Mouse (Mus musculus) stomach, embryonic 14.5 days (tissue): Measurements from ENCODE around the gene Prkcd. TPM values are rescaled to one million over a fixed set of nuclear protein-coding genes. Genes with fewer than 3 reads are reported as not detected.

Experiments used
- ATAC-seq: fragments of 200-750 bp; cut with Nextera tagmentation; 2 replicates; pipeline ENCODE4 v1.8.0; 2017; ENCODE audit warnings: low read depth, moderate TSS enrichment; ENCODE audit not compliant: insufficient number of reproducible peaks, insufficient read depth, low FRiP score
- H3K27ac ChIP-seq: fragments of 300-500 bp; sonication (generic); 2 replicates; pipeline ENCODE4 v1.5.1; 2014; ENCODE audit warnings: mild to moderate bottlenecking, low read length, moderate library complexity, mixed read lengths
- H3K27me3 ChIP-seq: fragments of 300-500 bp; sonication (generic); 2 replicates; pipeline ENCODE4 v1.6.1; 2014; ENCODE audit warnings: low read length, control low read depth, mixed read lengths; ENCODE audit not compliant: control insufficient read depth, insufficient read depth
- H3K36me3 ChIP-seq: fragments of 300-500 bp; sonication (generic); 2 replicates; pipeline ENCODE4 v1.6.1; 2014; ENCODE audit warnings: mild to moderate bottlenecking, control low read depth, low read length, moderate library complexity, mixed read lengths; ENCODE audit not compliant: control insufficient read depth, insufficient read depth
- H3K4me1 ChIP-seq: fragments of 300-500 bp; sonication (generic); 2 replicates; pipeline ENCODE4 v1.6.1; 2014; ENCODE audit warnings: low read length, control low read depth, mixed read lengths; ENCODE audit not compliant: control insufficient read depth, insufficient read depth
- H3K4me2 ChIP-seq: fragments of 300-500 bp; sonication (generic); replicated peaks from 2 replicates; pipeline ENCODE4 v1.6.1; 2014; ENCODE audit warnings: low read depth, low read length, control low read depth
- H3K4me3 ChIP-seq: fragments of 300-500 bp; sonication (generic); 2 replicates; pipeline ENCODE4 v1.5.1; 2014; ENCODE audit warnings: low read depth, low read length, control low read depth
- H3K9ac ChIP-seq: fragments of 300-500 bp; sonication (generic); replicated peaks from 2 replicates; pipeline ENCODE4 v1.6.1; 2014; ENCODE audit warnings: low read depth, mild to moderate bottlenecking, control low read depth, low read length, moderate library complexity, mixed read lengths
- H3K9me3 ChIP-seq: fragments of 300-500 bp; sonication (generic); 2 replicates; pipeline ENCODE4 v1.6.1; 2016; ENCODE audit warnings: low read depth, low read length, control low read depth; ENCODE audit not compliant: control insufficient read depth
- WGBS: fragments of 180-500 bp; shearing (Covaris S2); extraction: QIAGEN DNeasy Blood & Tissue Kit; methylation state at CpG from one replicate; pipeline ENCODE4 v1.1.7; 2014; 5-methylcytosine and 5-hydroxymethylcytosine counted together
- polyA plus RNA-seq: library from polyadenylated mRNA; unstranded; fragments of >200 nt; fragmentation: Nextera tagmentation; extraction: Ambion mirVana; gene quantifications from 2 replicates; pipeline ENCODE4 v1.2.1, GENCODE M21; 2014

Prkcd gene
- polyA plus RNA-seq, 1 experiment from 2014 or later, result 45.3 TPM

DNA sequence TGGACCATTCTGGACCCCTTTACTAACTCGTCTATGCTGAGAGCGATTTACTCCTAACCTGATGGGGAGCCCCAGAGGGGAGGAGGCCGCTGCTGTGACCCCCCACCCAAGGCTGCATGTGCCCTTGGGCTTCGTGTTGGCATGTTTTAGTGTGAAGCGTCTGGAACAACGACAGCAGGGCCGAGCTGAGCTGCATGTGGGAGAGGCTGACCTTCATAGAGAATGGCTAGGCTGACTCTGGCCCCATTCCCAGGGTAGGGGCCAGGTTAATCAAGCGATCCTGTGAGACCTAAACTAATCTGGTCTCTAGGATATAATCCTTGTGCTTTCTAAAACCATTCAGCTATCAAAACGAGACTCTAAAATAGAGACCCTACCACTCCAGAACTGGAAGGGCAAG, 68.3 kb downstream of the Prkcd start:
- WGBS, result 72% methylated on average over 9 of the region's 9 CpGs
- no peak for ATAC-seq
- H3K27me3 ChIP-seq, result no peaks in the 10 kb centered on the region
- no peaks in the 10 kb centered on the region for H3K9me3 ChIP-seq
- peaks cover 42% of the 10 kb centered on the region for H3K36me3 ChIP-seq
- H3K4me3 ChIP-seq, result no peak overlapping the region
- H3K9ac ChIP-seq, result no peak overlapping the region
- no peak overlapping the region for H3K4me2 ChIP-seq
- H3K4me1 ChIP-seq, result peaks cover 7% of the 10 kb centered on the region; the same call in 1 of the 2 replicates
- H3K27ac ChIP-seq, result peak overlapping the region; percentile 44; the same call in 1 of the 2 replicates

DNA sequence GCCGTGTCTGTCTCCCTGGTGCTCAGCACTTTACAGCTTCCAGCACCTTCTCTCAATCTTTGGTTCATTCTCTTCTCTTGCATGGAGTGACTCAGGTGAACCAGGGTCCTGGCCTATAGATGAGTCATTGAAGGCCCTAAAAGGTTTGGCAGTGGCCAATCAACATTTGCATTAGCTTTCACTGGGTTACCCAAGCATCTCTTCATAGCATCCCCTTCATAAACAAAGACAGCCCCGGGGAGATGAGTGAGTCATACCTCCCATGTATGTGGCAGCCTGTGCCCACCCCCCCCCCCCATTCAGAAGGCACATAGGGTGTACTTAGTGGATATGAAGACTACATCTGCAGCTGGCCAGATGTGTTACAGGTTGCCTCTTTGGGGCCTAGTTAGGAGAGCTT, 69.4 kb downstream of the Prkcd start:
- 87% methylated on average over 2 of the region's 2 CpGs for WGBS
- Histone ChIP-seq H3K4me2 (no peak overlapping the region), H3K4me1 (peaks cover 8% of the 10 kb centered on the region), H3K9ac (no peak overlapping the region), H3K36me3 (peaks cover 39% of the 10 kb centered on the region), H3K27ac (no peak overlapping the region), H3K4me3 (no peak overlapping the region), H3K9me3 (no peaks in the 10 kb centered on the region), H3K27me3 (no peaks in the 10 kb centered on the region)
- no peak for ATAC-seq

DNA sequence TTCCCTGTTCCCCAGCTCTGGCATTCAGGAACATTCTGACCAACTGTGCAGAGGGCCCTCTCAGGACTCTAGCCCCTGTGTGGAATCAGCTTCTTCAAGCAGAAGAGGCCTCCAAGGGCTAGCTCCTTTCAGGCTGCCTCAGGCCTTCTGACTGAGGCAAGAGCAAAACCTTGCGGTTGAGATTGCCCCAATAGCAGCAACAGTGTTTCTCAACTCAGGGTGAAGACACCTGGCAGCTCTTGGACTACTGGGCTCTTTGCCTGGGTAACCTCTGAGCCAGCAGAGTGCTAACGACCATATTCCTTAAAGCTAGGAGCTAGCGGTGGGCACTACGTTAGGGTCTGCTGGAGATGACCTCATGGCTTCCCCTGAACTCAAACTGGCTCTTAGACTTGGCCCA, 72.8 kb downstream of the Prkcd start:
- Histone ChIP-seq H3K9ac (no peak overlapping the region), H3K4me1 (peaks cover 25% of the 10 kb centered on the region), H3K36me3 (peaks cover 5% of the 10 kb centered on the region; the same call in 1 of the 2 replicates), H3K4me3 (no peak overlapping the region), H3K4me2 (no peak overlapping the region), H3K27me3 (no peaks in the 10 kb centered on the region), H3K9me3 (no peaks in the 10 kb centered on the region), H3K27ac (no peak overlapping the region)
- ATAC-seq, result no peak
- 82% methylated on average over 4 of the region's 4 CpGs for WGBS

DNA sequence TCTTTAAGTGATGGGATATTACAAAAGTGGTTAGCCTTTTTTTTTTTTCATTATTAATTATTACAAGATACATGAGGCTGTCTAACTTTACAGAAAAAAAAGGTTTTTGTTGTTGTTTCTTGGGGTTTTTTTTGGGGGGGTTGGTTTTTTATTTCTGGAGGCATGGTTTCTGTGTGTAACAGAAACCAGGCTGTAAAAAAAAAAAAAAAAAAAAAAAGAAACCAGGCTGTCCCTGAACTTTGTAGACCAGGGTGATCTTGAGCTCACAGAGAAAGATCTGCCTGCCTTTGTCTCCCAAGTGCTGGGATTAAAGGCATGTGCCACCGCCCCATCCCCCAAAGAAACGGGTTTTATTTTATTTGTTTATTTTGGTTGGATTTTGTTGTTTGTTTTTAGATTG, 74.0 kb downstream of the Prkcd start:
- Histone ChIP-seq H3K36me3 (no peaks in the 10 kb centered on the region; the same call in 1 of the 2 replicates), H3K9ac (no peak overlapping the region), H3K4me2 (0 out of 2 replicates have a peak overlapping the region, but pooled peaks have one; percentile 83), H3K27me3 (no peaks in the 10 kb centered on the region), H3K9me3 (no peaks in the 10 kb centered on the region), H3K4me3 (no peak overlapping the region), H3K27ac (no peak overlapping the region), H3K4me1 (peaks cover 22% of the 10 kb centered on the region)
- no peak for ATAC-seq
- whole genome bisulfite sequencing, result 86% methylated on average over 2 of the region's 2 CpGs

DNA sequence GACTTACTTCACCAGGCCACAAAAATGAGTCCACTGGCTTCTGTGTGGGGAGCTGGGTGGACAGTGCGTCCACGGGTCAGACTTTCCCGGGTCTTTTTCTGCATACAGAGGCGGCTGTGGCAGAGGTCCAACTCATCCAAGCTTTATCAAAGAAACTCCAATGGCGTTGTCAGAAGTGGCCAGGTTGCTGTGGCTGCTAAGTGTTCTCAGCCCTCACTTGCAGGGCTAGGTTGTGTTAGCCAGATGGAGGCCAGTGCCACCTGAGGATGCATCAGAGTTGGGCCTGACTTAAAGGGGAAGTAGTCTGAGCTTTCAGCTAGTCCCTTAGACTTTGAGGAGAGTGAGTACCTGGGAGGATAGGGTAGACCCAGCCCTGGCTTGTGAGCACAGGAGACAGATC, 74.5 kb downstream of the Prkcd start:
- 69% methylated on average over 5 of the region's 5 CpGs for WGBS
- H3K4me1 ChIP-seq, result peaks cover 22% of the 10 kb centered on the region
- no peaks in the 10 kb centered on the region for H3K27me3 ChIP-seq
- peak overlapping the region; percentile 87; the same call in 1 of the 2 replicates for H3K4me3 ChIP-seq
- H3K9me3 ChIP-seq, result no peaks in the 10 kb centered on the region
- no peaks in the 10 kb centered on the region; the same call in 1 of the 2 replicates for H3K36me3 ChIP-seq
- no peak overlapping the region for H3K27ac ChIP-seq
- no peak for ATAC-seq
- peak overlapping the region; percentile 83 for H3K4me2 ChIP-seq
- H3K9ac ChIP-seq, result no peak overlapping the region

DNA sequence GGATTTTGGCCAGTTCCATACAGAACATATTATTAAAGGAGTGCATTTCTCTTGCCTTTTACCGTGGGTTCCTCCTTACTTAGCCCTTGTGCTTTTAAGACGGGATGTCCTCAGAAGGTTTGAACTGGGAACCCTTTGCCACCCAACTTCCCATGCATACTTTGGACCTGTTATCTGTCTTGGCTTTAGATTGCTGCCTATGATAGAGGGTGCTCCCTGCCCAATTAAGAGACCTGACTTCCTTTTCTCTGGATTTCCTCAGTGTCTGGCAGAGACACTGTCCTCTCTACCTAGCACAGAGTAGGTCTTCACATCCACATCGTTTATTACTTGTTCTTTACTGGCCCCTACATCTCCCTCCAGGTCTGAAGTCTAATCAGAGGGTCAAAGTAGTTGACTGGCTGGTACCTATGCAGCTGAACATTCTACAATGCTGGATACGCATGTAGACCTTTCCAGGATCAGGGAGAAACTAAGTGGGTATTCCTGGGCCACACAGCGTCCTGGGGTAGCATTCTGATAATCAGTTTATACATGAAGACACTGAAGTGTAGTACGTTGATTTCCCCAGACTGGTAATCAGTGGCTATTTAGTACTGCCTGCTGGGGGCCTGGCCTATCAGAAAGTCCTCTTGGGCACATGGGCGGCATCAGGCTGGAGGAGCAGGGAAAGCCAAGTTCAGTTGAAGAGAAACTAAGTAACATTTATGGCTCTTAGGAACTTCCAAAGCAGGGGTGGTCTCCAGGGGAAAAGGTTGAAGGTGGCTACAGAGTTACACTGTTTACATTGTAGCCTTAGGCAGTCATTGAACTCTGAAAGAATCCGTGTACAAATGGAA, 75.6 kb downstream of the Prkcd start:
- H3K36me3 ChIP-seq, result no peaks in the 10 kb centered on the region; the same call in 1 of the 2 replicates
- no peaks in the 10 kb centered on the region for H3K9me3 ChIP-seq
- H3K27me3 ChIP-seq, result no peaks in the 10 kb centered on the region
- peak overlapping the region; percentile 83 for H3K4me2 ChIP-seq
- H3K4me3 ChIP-seq, result peak overlapping the region; percentile 87
- no peak overlapping the region for H3K27ac ChIP-seq
- no peak for ATAC-seq
- H3K9ac ChIP-seq, result peak overlapping the region; percentile 87
- WGBS, result 26% methylated on average over 8 of the region's 8 CpGs
- peaks cover 22% of the 10 kb centered on the region for H3K4me1 ChIP-seq

DNA sequence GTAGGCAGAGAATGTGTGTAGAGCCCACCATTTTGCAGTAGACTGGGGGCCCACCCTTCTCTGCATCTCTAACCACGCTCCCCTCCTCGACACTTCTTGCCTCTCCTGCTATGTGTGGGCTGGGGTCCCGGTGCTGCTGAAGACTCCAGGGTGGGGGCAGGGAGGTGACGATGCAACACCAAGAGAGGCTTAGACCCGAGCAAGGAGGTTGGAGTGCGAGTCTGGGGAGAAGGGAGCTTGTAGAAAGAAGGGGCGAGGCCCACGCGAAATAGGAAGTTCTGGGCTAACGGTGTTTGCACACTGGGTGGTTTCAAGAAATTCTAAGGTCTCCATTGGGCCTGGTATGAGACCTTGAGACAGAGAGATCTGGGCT, 76.2 kb downstream of the Prkcd start:
- H3K9me3 ChIP-seq, result no peaks in the 10 kb centered on the region
- H3K4me2 ChIP-seq, result peak overlapping the region; percentile 83
- H3K36me3 ChIP-seq, result no peaks in the 10 kb centered on the region; the same call in 1 of the 2 replicates
- peak overlapping the region; percentile 87 for H3K9ac ChIP-seq
- H3K4me3 ChIP-seq, result peak overlapping the region; percentile 87
- peaks cover 22% of the 10 kb centered on the region for H3K4me1 ChIP-seq
- peak overlapping the region; percentile 88; the same call in 1 of the 2 replicates for H3K27ac ChIP-seq
- no peak for ATAC-seq
- H3K27me3 ChIP-seq, result no peaks in the 10 kb centered on the region
- WGBS, result under 1% methylated on average over 10 of the region's 10 CpGs

DNA sequence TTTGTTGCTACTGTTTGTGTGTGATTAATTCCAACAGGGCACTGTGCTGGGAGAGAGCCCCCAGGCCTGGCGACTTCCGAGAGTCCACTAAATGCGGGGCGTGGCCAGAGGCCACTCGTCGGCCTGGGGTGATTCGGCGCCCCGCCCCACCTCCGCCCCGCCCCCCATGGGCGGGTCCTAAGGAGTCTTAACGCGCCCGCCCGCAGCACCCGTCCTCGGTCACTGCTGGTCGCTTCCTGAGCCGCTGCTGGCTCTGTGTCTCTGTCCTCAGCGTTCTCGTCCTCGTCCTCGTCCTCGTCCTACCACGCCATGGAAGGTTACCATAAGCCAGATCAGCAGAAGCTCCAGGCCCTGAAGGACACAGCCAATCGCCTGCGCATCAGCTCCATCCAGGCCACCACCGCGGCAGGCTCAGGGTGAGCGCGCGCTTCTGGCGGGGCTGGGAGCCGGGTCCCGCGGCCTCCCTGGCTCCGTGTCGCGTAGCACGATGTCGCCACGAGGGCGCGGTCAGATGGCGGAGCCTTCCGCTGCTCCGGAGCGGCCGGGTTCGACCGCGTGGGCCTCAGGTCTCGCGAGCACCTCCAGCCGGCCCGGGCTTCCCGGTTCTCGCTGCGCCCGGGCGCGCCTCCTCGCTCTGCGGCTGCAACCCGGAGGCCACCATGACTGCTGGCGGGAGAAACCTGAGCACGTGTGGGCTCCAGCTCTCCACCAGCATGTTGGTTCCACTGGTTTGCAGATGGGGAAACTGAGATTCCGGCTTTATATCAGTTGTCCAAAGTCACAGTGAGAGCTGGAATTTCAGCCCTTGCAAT, 76.8 kb downstream of the Prkcd start:
- H3K9me3 ChIP-seq, result no peaks in the 10 kb centered on the region
- peaks cover 22% of the 10 kb centered on the region for H3K4me1 ChIP-seq
- ATAC-seq, result peak; percentile 92
- H3K4me2 ChIP-seq, result peak overlapping the region; percentile 83
- H3K27ac ChIP-seq, result peak overlapping the region; percentile 88
- H3K27me3 ChIP-seq, result no peaks in the 10 kb centered on the region
- WGBS, result under 1% methylated on average over 69 of the region's 69 CpGs
- no peaks in the 10 kb centered on the region; the same call in 1 of the 2 replicates for H3K36me3 ChIP-seq
- peak overlapping the region; percentile 87 for H3K9ac ChIP-seq
- H3K4me3 ChIP-seq, result peak overlapping the region; percentile 87
